Mouse (Mus musculus): ENCODE data around the gene A830005F24Rik. TPM values are rescaled to one million over a fixed set of nuclear protein-coding genes. Genes with fewer than 3 reads are reported as not detected.
"Not testable (repeated sequence)": the region's sequence is repeated elsewhere in the genome, so short reads cannot be mapped to it uniquely, and the experiment has no call there.

A830005F24Rik gene
- polyA plus RNA-seq, 1 experiment from 2014 or later, result 0.19 TPM

- Histone ChIP-seq H3K4me3 (ENCODE audit: low read depth, low read length) (no peak overlapping the region), H3K4me2 (ENCODE audit: low read depth, low read length) (no peak overlapping the region), H3K27ac (ENCODE audit: low read depth) (no peak overlapping the region), H3K9ac (replicated peaks) (no peak overlapping the region), H3K36me3 (replicated peaks; ENCODE audit: insufficient read depth, low read length) (no peaks in the 10 kb centered on the region), H3K4me1 (ENCODE audit: insufficient read depth) (peaks cover 9% of the 10 kb centered on the region), H3K9me3 (ENCODE audit: low read length) (no peaks in the 10 kb centered on the region), H3K27me3 (ENCODE audit: insufficient read depth, low read length) (no peaks in the 10 kb centered on the region)
- no peak for DNase-seq
- 64% methylated on average over 4 of the region's 4 CpGs for WGBS (ENCODE audit: insufficient replicate concordance)
- no peak for TF ChIP-seq EP300 (IDR thresholded peaks at IDR 0.05; ENCODE audit: low read depth)
- no peak for TF ChIP-seq CTCF (IDR thresholded peaks at IDR 0.05; ENCODE audit: low read depth)
- ATAC-seq, result no peak
Measured at GRCm38 (mm10) chr13:48515861-48516260, 2.5 kb downstream of the A830005F24Rik start.

- not testable (repeated sequence) for H3K27me3 ChIP-seq (ENCODE audit: insufficient read depth, low read length); H3K36me3 ChIP-seq (replicated peaks; ENCODE audit: insufficient read depth, low read length); H3K4me2 ChIP-seq (ENCODE audit: low read depth, low read length); ATAC-seq; H3K4me3 ChIP-seq (ENCODE audit: low read depth, low read length); H3K27ac ChIP-seq (ENCODE audit: low read depth); H3K9me3 ChIP-seq (ENCODE audit: low read length); DNase-seq; H3K9ac ChIP-seq (replicated peaks); H3K4me1 ChIP-seq (ENCODE audit: insufficient read depth)
Measured at GRCm38 (mm10) chr13:48519122-48519521, 5.8 kb downstream of the A830005F24Rik start.

GRCm38 (mm10) chr13:48525745-48526144 lies 12.4 kb downstream of the A830005F24Rik start:
- Histone ChIP-seq H3K9me3 (ENCODE audit: low read length) (no peaks in the 10 kb centered on the region), H3K4me3 (ENCODE audit: low read depth, low read length) (no peak overlapping the region), H3K4me1 (ENCODE audit: insufficient read depth) (no peaks in the 10 kb centered on the region), H3K27ac (ENCODE audit: low read depth) (no peak overlapping the region), H3K27me3 (ENCODE audit: insufficient read depth, low read length) (no peaks in the 10 kb centered on the region), H3K36me3 (replicated peaks; ENCODE audit: insufficient read depth, low read length) (no peaks in the 10 kb centered on the region), H3K9ac (replicated peaks) (no peak overlapping the region), H3K4me2 (ENCODE audit: low read depth, low read length) (no peak overlapping the region)
- DNase-seq (no peak), ATAC-seq (no peak)
- WGBS (ENCODE audit: insufficient replicate concordance), result 58% methylated on average over 5 of the region's 5 CpGs
- TF ChIP-seq EP300 (IDR thresholded peaks at IDR 0.05; ENCODE audit: low read depth), result no peak
- no peak for TF ChIP-seq CTCF (IDR thresholded peaks at IDR 0.05; ENCODE audit: low read depth)

GRCm38 (mm10) chr13:48528123-48528871 lies 14.9 kb downstream of the A830005F24Rik start:
- H3K9ac ChIP-seq (replicated peaks), result no peak overlapping the region
- DNase-seq (peak; percentile 56), ATAC-seq (peak; percentile 67)
- 53% methylated on average over 15 of the region's 15 CpGs for WGBS (ENCODE audit: insufficient replicate concordance)
- no peaks in the 10 kb centered on the region for H3K36me3 ChIP-seq (replicated peaks; ENCODE audit: insufficient read depth, low read length)
- H3K9me3 ChIP-seq (ENCODE audit: low read length), result no peaks in the 10 kb centered on the region
- H3K4me3 ChIP-seq (ENCODE audit: low read depth, low read length), result no peak overlapping the region
- no peaks in the 10 kb centered on the region for H3K27me3 ChIP-seq (ENCODE audit: insufficient read depth, low read length)
- H3K27ac ChIP-seq (ENCODE audit: low read depth), result no peak overlapping the region
- peak; percentile 95 for TF ChIP-seq CTCF (IDR thresholded peaks at IDR 0.05; ENCODE audit: low read depth)
- TF ChIP-seq EP300 (IDR thresholded peaks at IDR 0.05; ENCODE audit: low read depth), result no peak
- H3K4me1 ChIP-seq (ENCODE audit: insufficient read depth), result no peaks in the 10 kb centered on the region
- no peak overlapping the region for H3K4me2 ChIP-seq (ENCODE audit: low read depth, low read length)

- Histone ChIP-seq H3K4me1 (ENCODE audit: insufficient read depth) (no peaks in the 10 kb centered on the region), H3K27me3 (ENCODE audit: insufficient read depth, low read length) (no peaks in the 10 kb centered on the region), H3K4me3 (ENCODE audit: low read depth, low read length) (no peak overlapping the region), H3K9me3 (ENCODE audit: low read length) (no peaks in the 10 kb centered on the region), H3K9ac (replicated peaks) (no peak overlapping the region), H3K27ac (ENCODE audit: low read depth) (no peak overlapping the region), H3K4me2 (ENCODE audit: low read depth, low read length) (no peak overlapping the region), H3K36me3 (replicated peaks; ENCODE audit: insufficient read depth, low read length) (no peaks in the 10 kb centered on the region)
- no peak for TF ChIP-seq EP300 (IDR thresholded peaks at IDR 0.05; ENCODE audit: low read depth)
- TF ChIP-seq CTCF (IDR thresholded peaks at IDR 0.05; ENCODE audit: low read depth), result no peak
- DNase-seq, result no peak
- no peak for ATAC-seq
- 35% methylated on average over 2 of the region's 2 CpGs for WGBS (ENCODE audit: insufficient replicate concordance)
Measured at GRCm38 (mm10) chr13:48529028-48529427, 15.7 kb downstream of the A830005F24Rik start.

- no peaks in the 10 kb centered on the region for H3K9me3 ChIP-seq (ENCODE audit: low read length)
- no peak for ATAC-seq
Measured at GRCm38 (mm10) chr13:48530685-48531084, 17.3 kb downstream of the A830005F24Rik start.

More at GRCm38 (mm10) chr13:48530685-48531084, 17.3 kb downstream of the A830005F24Rik start:
- Histone ChIP-seq H3K4me2 (ENCODE audit: low read depth, low read length) (no peak overlapping the region), H3K27me3 (ENCODE audit: insufficient read depth, low read length) (no peaks in the 10 kb centered on the region), H3K9ac (replicated peaks) (no peak overlapping the region), H3K4me1 (ENCODE audit: insufficient read depth) (no peaks in the 10 kb centered on the region), H3K27ac (ENCODE audit: low read depth) (no peak overlapping the region), H3K4me3 (ENCODE audit: low read depth, low read length) (no peak overlapping the region), H3K36me3 (replicated peaks; ENCODE audit: insufficient read depth, low read length) (peaks cover 8% of the 10 kb centered on the region; the same call in 1 of the 2 replicates)
- no peak for TF ChIP-seq EP300 (IDR thresholded peaks at IDR 0.05; ENCODE audit: low read depth)
- TF ChIP-seq CTCF (IDR thresholded peaks at IDR 0.05; ENCODE audit: low read depth), result no peak
- 50% methylated on average over 2 of the region's 2 CpGs for WGBS (ENCODE audit: insufficient replicate concordance)
- peak; percentile 30 for DNase-seq

Measured in liver, postnatal 0 days (tissue).